Mouse (Mus musculus) c-Kit-negative CD71-positive TER-119-positive erythroid progenitor cells, embryonic 14.5 days (primary cell): ENCODE measurements at regions not wholly inside any gene's neighbourhood (a gene's known extent, or its start where the extent isn't known, plus 50 kb on each side); places are given as distances from the start of the nearest gene placed in this dataset.

Experiments used
- DNase-seq: peaks from one replicate; pipeline ENCODE4 v3.0.0-alpha.2; 2013; ENCODE audit warnings: low read depth, low spot score

GRCm38 (mm10) chr15:62130530-62130929, 1207.7 kb upstream of the A1bg start:
- DNase-seq = no peak

- DNase-seq = no peak
Measured at GRCm38 (mm10) chr15:62128546-62129212, 1205.9 kb upstream of the A1bg start.

- no peak for DNase-seq
Measured at GRCm38 (mm10) chr15:62127602-62128158, 1204.9 kb upstream of the A1bg start.

GRCm38 (mm10) chr15:62125718-62126117, 1202.9 kb upstream of the A1bg start:
- no peak for DNase-seq

- no peak for DNase-seq
Measured at GRCm38 (mm10) chr15:62123756-62124155, 1200.9 kb upstream of the A1bg start.

- DNase-seq = no peak
Measured at GRCm38 (mm10) chr15:62122265-62123023, 1199.6 kb upstream of the A1bg start.

- DNase-seq = no peak
Measured at GRCm38 (mm10) chr15:62121696-62122095, 1198.9 kb upstream of the A1bg start.

GRCm38 (mm10) chr15:62120735-62121134, 1197.9 kb upstream of the A1bg start:
- DNase-seq = no peak

GRCm38 (mm10) chr15:62118997-62119396, 1196.2 kb upstream of the A1bg start:
- DNase-seq = no peak

- DNase-seq = no peak
Measured at GRCm38 (mm10) chr15:62116184-62116583, 1193.4 kb upstream of the A1bg start.

- no peak for DNase-seq
Measured at GRCm38 (mm10) chr15:62114815-62115214, 1192.0 kb upstream of the A1bg start.

GRCm38 (mm10) chr15:62112151-62112550, 1189.3 kb upstream of the A1bg start:
- no peak for DNase-seq

GRCm38 (mm10) chr15:62107976-62108375, 1185.2 kb upstream of the A1bg start:
- no peak for DNase-seq

GRCm38 (mm10) chr15:62106518-62106975, 1183.7 kb upstream of the A1bg start:
- no peak for DNase-seq

GRCm38 (mm10) chr15:62105483-62105882, 1182.7 kb upstream of the A1bg start:
- no peak for DNase-seq

- DNase-seq = no peak
Measured at GRCm38 (mm10) chr15:62104653-62105052, 1181.8 kb upstream of the A1bg start.

GRCm38 (mm10) chr15:62099683-62100082, 1176.9 kb upstream of the A1bg start:
- DNase-seq = no peak

GRCm38 (mm10) chr15:62098791-62099660, 1176.2 kb upstream of the A1bg start:
- no peak for DNase-seq

GRCm38 (mm10) chr15:62096778-62097177, 1174.0 kb upstream of the A1bg start:
- DNase-seq = no peak

- no peak for DNase-seq
Measured at GRCm38 (mm10) chr15:62095198-62095597, 1172.4 kb upstream of the A1bg start.

- no peak for DNase-seq
Measured at GRCm38 (mm10) chr15:62093672-62094071, 1170.9 kb upstream of the A1bg start.

GRCm38 (mm10) chr15:62092671-62093185, 1169.9 kb upstream of the A1bg start:
- DNase-seq = no peak
